Mouse (Mus musculus) liver, embryonic 18 days (tissue): ENCODE measurements around the gene Defa37. TPM values are rescaled to one million over a fixed set of nuclear protein-coding genes. Genes with fewer than 3 reads are reported as not detected.

Experiments used
- polyA plus RNA-seq: library from polyadenylated mRNA; depleted of rRNA; stranded (reverse); fragments of >200 nt; gene quantifications from 2 replicates; pipeline ENCODE4 v1.2.3, GENCODE M21; 2012; rRNA removed

The Defa37 gene
- not detected in 2 replicates for polyA plus RNA-seq

GRCm38 (mm10) chr8:21565086-21565485 lies at the start of gene Defa37:
Gene Defa37 (plus strand): TSS chr8:21565386.

GRCm38 (mm10) chr8:21528732-21529131 lies 36.5 kb upstream of the Defa37 start, which contains the start of gene Defa32:
Gene Defa32 (plus strand): TSS chr8:21529032.

GRCm38 (mm10) chr8:21582706-21583105 lies 17.5 kb downstream of the Defa37 start, which contains the start of gene Defa28:
Gene Defa28 (plus strand): TSS chr8:21583006.

GRCm38 (mm10) chr8:21594408-21594807 lies 29.2 kb downstream of the Defa37 start, which contains the start of gene Gm7861:
Gene Gm7861 (minus strand): TSS chr8:21594508.

Other genes starting within 250 kb of the Defa37 start
- not detected in 2 replicates for gene Defa27, start 249.8 kb upstream of the Defa37 start, polyA plus RNA-seq
- gene Defa29, start 238.4 kb upstream of the Defa37 start, polyA plus RNA-seq, result not detected in 2 replicates
- gene Defa2, start 186.9 kb upstream of the Defa37 start, polyA plus RNA-seq, result not detected in 2 replicates
- not detected in 2 replicates for gene Defa33, start 173.6 kb upstream of the Defa37 start, polyA plus RNA-seq
- gene Defa36, start 138.0 kb upstream of the Defa37 start, polyA plus RNA-seq, result not detected in 2 replicates
- gene Gm7849, start 108.8 kb upstream of the Defa37 start, polyA plus RNA-seq, result not detected in 2 replicates
- not detected in 2 replicates for gene Defa20, start 56.1 kb upstream of the Defa37 start, polyA plus RNA-seq
- gene Defa32, start 36.4 kb upstream of the Defa37 start, polyA plus RNA-seq, result not detected in 2 replicates
- gene Defa28, start 17.6 kb downstream of the Defa37 start, polyA plus RNA-seq, result not detected in 2 replicates
- gene Gm7861, start 29.1 kb downstream of the Defa37 start, polyA plus RNA-seq, result not detected in 2 replicates
- not detected in 2 replicates for gene Defa26, start 52.8 kb downstream of the Defa37 start, polyA plus RNA-seq
- not detected in 2 replicates for gene Defa17, start 90.4 kb downstream of the Defa37 start, polyA plus RNA-seq
- not detected in 2 replicates for gene Defa34, start 100.4 kb downstream of the Defa37 start, polyA plus RNA-seq
- gene AY761184, start 138.3 kb downstream of the Defa37 start, polyA plus RNA-seq, result not detected in 2 replicates
- not detected in 2 replicates for gene Defa24, start 169.1 kb downstream of the Defa37 start, polyA plus RNA-seq